Mouse (Mus musculus) limb, embryonic 14.5 days (tissue): Measurements from ENCODE around the gene Atp1b1. TPM values are rescaled to one million over a fixed set of nuclear protein-coding genes. Genes with fewer than 3 reads are reported as not detected.

Experiments used
- ATAC-seq: fragments of 200-750 bp; cut with Nextera tagmentation; 2 replicates; pipeline ENCODE4 v1.8.0; 2017; ENCODE audit warnings: low read depth, moderate number of reproducible peaks, moderate TSS enrichment; ENCODE audit not compliant: low FRiP score
- DNase-seq: peaks from one replicate; pipeline ENCODE4 v3.0.0-alpha.2; 2015; ENCODE audit warnings: low spot score
- H3K27ac ChIP-seq: fragments of 300-500 bp; sonication (generic); replicated peaks from 2 replicates; pipeline ENCODE4 v1.5.1; 2014; ENCODE audit warnings: low read depth, mild to moderate bottlenecking, low read length, moderate library complexity, mixed read lengths
- H3K27me3 ChIP-seq: fragments of 300-500 bp; sonication (generic); 2 replicates; pipeline ENCODE4 v1.6.1; 2014; ENCODE audit warnings: low read length, mixed read lengths; ENCODE audit not compliant: control insufficient read depth, insufficient read depth
- H3K36me3 ChIP-seq: fragments of 300-500 bp; sonication (generic); 2 replicates; pipeline ENCODE4 v1.6.1; 2014; ENCODE audit warnings: mild to moderate bottlenecking, low read length, moderate library complexity, mixed read lengths; ENCODE audit not compliant: control insufficient read depth, insufficient read depth
- H3K4me1 ChIP-seq: fragments of 300-500 bp; sonication (generic); 2 replicates; pipeline ENCODE4 v1.6.1; 2014; ENCODE audit warnings: antibody characterized with exemption, low read length, mixed read lengths; ENCODE audit not compliant: control insufficient read depth, insufficient read depth
- H3K4me2 ChIP-seq: fragments of 300-500 bp; sonication (generic); replicated peaks from 2 replicates; pipeline ENCODE4 v1.6.1; 2014; ENCODE audit warnings: low read depth, mild to moderate bottlenecking, low read length, moderate library complexity; ENCODE audit not compliant: severe bottlenecking
- H3K4me3 ChIP-seq: fragments of 300-500 bp; sonication (generic); replicated peaks from 2 replicates; pipeline ENCODE4 v1.5.1; 2014; ENCODE audit warnings: low read length
- H3K9ac ChIP-seq: fragments of 300-500 bp; sonication (generic); 2 replicates; pipeline ENCODE4 v1.6.1; 2014; ENCODE audit warnings: mild to moderate bottlenecking, low read depth, low read length, moderate library complexity; ENCODE audit not compliant: severe bottlenecking
- H3K9me3 ChIP-seq: fragments of 300-500 bp; sonication (generic); 2 replicates; pipeline ENCODE4 v1.6.1; 2016; ENCODE audit warnings: low read length; ENCODE audit not compliant: control insufficient read depth
- POLR2A ChIP-seq: fragments of 200-500 bp; IDR thresholded peaks from 2 replicates; pipeline ENCODE4 v1.8.0; 2012; ENCODE audit warnings: inconsistent platforms, mild to moderate bottlenecking, moderate library complexity, borderline replicate concordance; ENCODE audit not compliant: insufficient read depth, insufficient read length; ENCODE audit errors: extremely low read depth
- WGBS: fragments of 180-500 bp; shearing (Covaris S2); extraction: QIAGEN DNeasy Blood & Tissue Kit; methylation state at CpG from one replicate; pipeline ENCODE4 v1.1.7; 2014; 5-methylcytosine and 5-hydroxymethylcytosine counted together
- polyA plus RNA-seq, 2 experiments: library from polyadenylated mRNA; depleted of rRNA in 1 of 2; stranded (reverse) in 1 of 2; unstranded in 1 of 2; fragments of >200 nt; fragmentation: Nextera tagmentation in 1 of 2; extraction: Ambion mirVana in 1 of 2; gene quantifications; 2 replicates each; pipeline versions ENCODE4 v1.2.1 to v1.2.3; 2012 to 2014

Atp1b1 gene
- polyA plus RNA-seq, 2 experiments: 11.3 to 12.7 TPM

DNA sequence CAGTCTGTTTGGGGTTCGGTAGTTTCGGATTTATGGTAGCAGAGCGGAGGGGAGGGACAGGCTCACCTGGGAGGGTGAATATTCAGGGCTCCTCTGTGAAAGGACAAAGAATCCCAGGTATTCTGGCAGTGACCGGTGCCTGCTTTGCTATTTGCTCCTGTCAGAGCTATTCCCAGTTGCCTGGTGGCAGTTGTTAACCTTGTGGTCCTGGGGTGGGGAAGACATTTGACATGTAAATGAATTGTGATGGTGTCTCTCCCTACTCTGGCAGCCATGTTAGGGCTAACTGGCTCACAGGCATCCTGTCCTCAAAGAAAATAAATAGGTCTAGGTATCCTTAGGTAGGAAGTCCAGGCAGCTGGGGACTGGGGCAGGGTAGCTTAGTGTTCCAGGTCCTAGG lies 36.1 kb upstream of the Atp1b1 start:
- Histone ChIP-seq H3K27ac (no peak overlapping the region), H3K9ac (no peak overlapping the region), H3K4me3 (no peak overlapping the region), H3K4me2 (no peak overlapping the region), H3K9me3 (no peaks in the 10 kb centered on the region), H3K36me3 (no peaks in the 10 kb centered on the region), H3K27me3 (no peaks in the 10 kb centered on the region), H3K4me1 (no peaks in the 10 kb centered on the region)
- WGBS: 56% methylated on average over 4 of the region's 4 CpGs
- DNase-seq (no peak), ATAC-seq (no peak)
- TF ChIP-seq POLR2A: no peak

DNA sequence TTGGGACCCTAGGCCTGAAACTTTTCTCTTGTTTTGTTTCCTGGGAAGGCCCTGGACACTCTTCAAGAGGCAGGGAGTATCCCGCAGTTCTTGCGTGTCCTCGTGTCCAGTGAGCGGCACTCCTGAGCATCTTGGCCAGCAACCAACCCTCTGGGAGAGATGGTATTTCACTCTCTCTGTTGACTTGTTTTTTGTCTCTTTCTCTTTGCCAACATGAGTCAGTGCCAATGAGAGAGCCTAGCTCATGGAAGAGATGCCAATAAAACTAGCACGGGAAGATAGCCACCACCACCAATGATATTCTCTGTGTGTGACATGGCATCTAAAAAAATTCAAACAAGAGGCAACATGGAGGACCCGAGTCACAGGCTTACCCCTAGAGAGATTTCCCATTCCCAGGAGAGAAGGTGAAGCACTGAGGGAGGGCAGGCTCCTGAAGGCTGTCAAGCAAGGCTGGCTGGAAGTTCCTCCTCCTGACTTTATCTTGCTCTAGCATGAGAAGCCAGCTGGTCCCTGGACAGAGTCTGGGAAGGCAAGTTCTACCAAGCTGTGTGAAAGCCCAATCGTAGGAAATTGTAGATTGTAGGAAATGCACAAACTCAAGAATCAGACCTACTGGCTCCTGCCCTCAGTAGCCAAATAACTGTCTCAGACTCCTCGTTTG lies 35.0 kb upstream of the Atp1b1 start:
- TF ChIP-seq POLR2A: no peak
- 71% methylated on average over 8 of the region's 8 CpGs for WGBS
- Histone ChIP-seq H3K36me3 (no peaks in the 10 kb centered on the region), H3K9ac (no peak overlapping the region), H3K4me2 (no peak overlapping the region), H3K27ac (no peak overlapping the region), H3K4me3 (no peak overlapping the region), H3K4me1 (no peaks in the 10 kb centered on the region), H3K9me3 (no peaks in the 10 kb centered on the region), H3K27me3 (no peaks in the 10 kb centered on the region)
- ATAC-seq: no peak
- DNase-seq: no peak

DNA sequence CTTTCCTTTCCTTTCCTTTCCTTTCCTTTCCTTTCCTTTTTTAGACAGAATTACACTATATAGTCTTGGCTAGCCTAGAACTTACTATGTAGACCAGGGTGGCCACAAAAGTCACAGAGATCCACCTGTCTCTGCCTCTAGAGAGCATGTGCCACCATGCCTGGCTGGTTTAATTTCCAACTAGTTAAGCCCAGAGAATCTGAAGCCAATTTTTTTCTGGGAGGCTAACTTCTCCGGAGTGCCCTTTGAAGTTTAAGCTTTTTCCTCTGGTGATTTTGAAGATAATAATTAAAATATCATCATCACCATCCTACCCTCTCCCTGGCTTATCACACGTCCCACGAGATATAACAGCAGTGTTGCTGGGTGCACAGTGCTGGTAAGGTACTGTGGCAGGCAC lies 34.3 kb upstream of the Atp1b1 start:
- Histone ChIP-seq H3K27ac (no peak overlapping the region), H3K4me2 (no peak overlapping the region), H3K9me3 (no peaks in the 10 kb centered on the region), H3K4me3 (no peak overlapping the region), H3K27me3 (no peaks in the 10 kb centered on the region), H3K36me3 (no peaks in the 10 kb centered on the region), H3K9ac (no peak overlapping the region), H3K4me1 (no peaks in the 10 kb centered on the region)
- DNase-seq: no peak
- WGBS: 82% methylated on average over 3 of the region's 3 CpGs
- no peak for ATAC-seq
- TF ChIP-seq POLR2A: no peak

DNA sequence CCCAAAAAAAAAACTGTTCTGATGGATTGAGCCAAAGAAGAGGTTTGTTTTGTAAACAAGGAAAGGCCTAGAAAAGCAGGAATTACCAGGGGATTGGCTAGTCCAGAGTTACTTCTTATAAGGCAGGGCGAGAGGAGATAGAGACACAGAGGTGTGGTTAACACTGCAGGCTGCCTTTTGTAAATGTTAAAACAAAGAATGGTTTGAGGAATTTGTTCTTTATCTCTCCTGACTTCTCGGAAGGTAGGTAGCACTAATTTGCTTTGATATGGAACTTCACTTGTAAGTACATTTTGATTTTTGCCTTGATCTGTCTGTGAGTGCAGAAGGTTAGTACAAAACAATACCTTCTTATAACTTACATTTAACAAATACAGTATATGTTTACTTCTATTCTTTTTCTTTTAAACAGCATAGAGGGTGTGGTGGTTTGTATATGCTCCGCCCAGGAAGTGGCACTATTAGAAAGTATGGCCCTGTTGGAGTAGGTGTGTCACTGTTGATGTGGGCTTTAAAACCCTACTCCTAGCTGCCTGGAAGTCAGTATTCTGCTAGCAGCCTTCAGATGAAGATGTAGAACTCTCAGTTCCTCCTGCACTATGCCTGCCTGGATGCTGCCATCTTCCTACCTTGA lies 31.9 kb upstream of the Atp1b1 start:
- H3K36me3 ChIP-seq: no peaks in the 10 kb centered on the region
- WGBS: 88% methylated on average over 3 of the region's 3 CpGs
- H3K9me3 ChIP-seq: no peaks in the 10 kb centered on the region
- DNase-seq: no peak
- no peak for ATAC-seq
- no peak overlapping the region for H3K9ac ChIP-seq
- H3K27ac ChIP-seq: no peak overlapping the region
- H3K4me1 ChIP-seq: no peaks in the 10 kb centered on the region
- no peaks in the 10 kb centered on the region for H3K27me3 ChIP-seq
- TF ChIP-seq POLR2A: no peak
- H3K4me3 ChIP-seq: no peak overlapping the region
- H3K4me2 ChIP-seq: no peak overlapping the region

DNA sequence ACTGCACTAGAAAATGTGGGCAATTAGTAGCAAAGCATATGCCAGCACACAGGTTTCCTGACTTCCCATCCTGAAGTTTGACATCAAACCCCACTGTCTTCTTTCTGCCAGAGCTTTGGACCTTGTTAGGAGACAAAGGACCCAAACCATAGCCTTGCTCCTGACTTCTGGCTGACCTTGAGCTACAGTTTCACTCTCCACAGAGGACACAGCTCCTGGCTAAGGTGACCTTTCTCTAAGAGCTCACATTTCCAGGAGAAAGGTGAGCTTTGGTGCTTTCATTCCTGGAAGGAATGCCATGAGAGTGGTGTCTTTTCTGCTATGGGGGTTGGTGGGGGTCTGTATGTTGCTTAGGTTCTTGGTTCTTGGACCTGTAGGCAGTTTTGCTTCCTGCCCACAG lies 25.6 kb upstream of the Atp1b1 start:
- ATAC-seq (no peak), DNase-seq (no peak)
- H3K27ac ChIP-seq: no peak overlapping the region
- no peak overlapping the region for H3K4me3 ChIP-seq
- no peaks in the 10 kb centered on the region for H3K9me3 ChIP-seq
- no peaks in the 10 kb centered on the region for H3K27me3 ChIP-seq
- no peak overlapping the region for H3K4me2 ChIP-seq
- H3K36me3 ChIP-seq: no peaks in the 10 kb centered on the region
- no peak for TF ChIP-seq POLR2A
- no peak overlapping the region for H3K9ac ChIP-seq
- H3K4me1 ChIP-seq: no peaks in the 10 kb centered on the region
